In genomic region chr2:129245618-129246017, GRCm38 (mm10) we compare ENCODE assay signal across 13 mouse cellular contexts. TPM values are rescaled to one million over a fixed set of nuclear protein-coding genes. Genes with fewer than 3 reads are reported as not detected.
DNase-seq lines count a peak whose midpoint lies in the region; ATAC-seq lines count a peak whose summit lies in the region.
"Had no signal": no experiment of that assay in that cellular context is flagged by ENCODE, and none has a peak within 500 bp of the region (broad histone marks: within the 10 kb centered on the region; RNA-seq: fewer than 3 reads in every experiment).

No protein-coding gene starts in this region.

- no peaks in the 10 kb centered on the region for H3K36me3 ChIP-seq in kidney, embryonic 14.5 days (ENCODE audit: control insufficient read depth, insufficient read depth, low read length)
- H3K36me3 ChIP-seq in hindbrain, embryonic 12.5 days: no peaks in the 10 kb centered on the region
- H3K36me3 ChIP-seq in neural tube, embryonic 15.5 days: no peaks in the 10 kb centered on the region
- H3K36me3 ChIP-seq: limb, embryonic 15.5 days had no signal

- H3K4me2 ChIP-seq in kidney, embryonic 14.5 days (replicated peaks; ENCODE audit: low read depth, low read length): no peak overlapping the region
- H3K4me2 ChIP-seq in hindbrain, embryonic 12.5 days (replicated peaks): no peak overlapping the region
- H3K4me2 ChIP-seq in neural tube, embryonic 15.5 days: no peak overlapping the region
- H3K4me2 ChIP-seq: hindbrain, embryonic 14.5 days; limb, embryonic 15.5 days had no signal

- H3K9me3 ChIP-seq in kidney, embryonic 14.5 days (ENCODE audit: control insufficient read depth, low read length): no peaks in the 10 kb centered on the region
- H3K9me3 ChIP-seq in hindbrain, embryonic 12.5 days (replicated peaks): no peaks in the 10 kb centered on the region
- H3K9me3 ChIP-seq in neural tube, embryonic 15.5 days (replicated peaks): no peaks in the 10 kb centered on the region
- H3K9me3 ChIP-seq: limb, embryonic 15.5 days had no signal

- no peaks in the 10 kb centered on the region for H3K27me3 ChIP-seq in kidney, embryonic 14.5 days (ENCODE audit: control insufficient read depth, insufficient read depth, low read length)
- no peaks in the 10 kb centered on the region for H3K27me3 ChIP-seq in hindbrain, embryonic 12.5 days
- no peaks in the 10 kb centered on the region for H3K27me3 ChIP-seq in neural tube, embryonic 15.5 days (replicated peaks)
- H3K27me3 ChIP-seq: limb, embryonic 15.5 days had no signal

- no peak overlapping the region for H3K27ac ChIP-seq in kidney, embryonic 14.5 days (ENCODE audit: low read depth, low read length)
- no peak overlapping the region for H3K27ac ChIP-seq in hindbrain, embryonic 12.5 days
- H3K27ac ChIP-seq in neural tube, embryonic 15.5 days (replicated peaks): no peak overlapping the region
- H3K27ac ChIP-seq: hindbrain, embryonic 14.5 days; limb, embryonic 15.5 days; macrophage had no signal

- H3K4me3 ChIP-seq in kidney, embryonic 14.5 days (ENCODE audit: low read length): no peak overlapping the region
- no peak overlapping the region for H3K4me3 ChIP-seq in hindbrain, embryonic 12.5 days
- no peak overlapping the region for H3K4me3 ChIP-seq in neural tube, embryonic 15.5 days (replicated peaks)
- H3K4me3 ChIP-seq: limb, embryonic 15.5 days had no signal

- H3K4me1 ChIP-seq in kidney, embryonic 14.5 days (ENCODE audit: control insufficient read depth, insufficient read depth, low read length): peaks cover 11% of the 10 kb centered on the region; the same call in 1 of the 2 replicates
- peaks cover 7% of the 10 kb centered on the region; the same call in 1 of the 2 replicates for H3K4me1 ChIP-seq in hindbrain, embryonic 12.5 days
- no peaks in the 10 kb centered on the region for H3K4me1 ChIP-seq in neural tube, embryonic 15.5 days

- DNase-seq in kidney, adult 11 months: peak; percentile 51
- peak; percentile 34 for DNase-seq in MN1 (ENCODE audit: low spot score)
- peak; percentile 65 for DNase-seq in heart, postnatal 4 days
- DNase-seq in kidney, postnatal 36 days: peak; percentile 64 to 82
- DNase-seq: spleen, adult 18-20 months; thymus, postnatal 14 days had no signal

- no peak overlapping the region for H3K9ac ChIP-seq in kidney, embryonic 14.5 days (ENCODE audit: low read depth, low read length)
- no peak overlapping the region for H3K9ac ChIP-seq in hindbrain, embryonic 12.5 days
- no peak overlapping the region for H3K9ac ChIP-seq in neural tube, embryonic 15.5 days (replicated peaks)
- H3K9ac ChIP-seq: hindbrain, embryonic 14.5 days; limb, embryonic 15.5 days had no signal

- ATAC-seq in kidney, embryonic 14.5 days (ENCODE audit: low FRiP score, low TSS enrichment): no peak
- no peak for ATAC-seq in hindbrain, embryonic 12.5 days (ENCODE audit: low FRiP score)
- ATAC-seq in neural tube, embryonic 15.5 days (ENCODE audit: low FRiP score): no peak
- ATAC-seq in frontal cortex, adult (ENCODE audit: low TSS enrichment): no peak

- 38% methylated on average over 5 of the region's 5 CpGs for WGBS in kidney, embryonic 14.5 days
- 63% methylated on average over 5 of the region's 5 CpGs for WGBS in hindbrain, embryonic 12.5 days
- 68% methylated on average over 5 of the region's 5 CpGs for WGBS in neural tube, embryonic 15.5 days

RNA-seq across cellular contexts. Expression of gene Slc20a1, which starts 47.1 kb away (rescaled TPM):
- polyA plus RNA-seq in kidney, embryonic 14.5 days (2014; fragmentation: Nextera tagmentation; extraction: Ambion mirVana): 16.4 and 34.5 TPM in 2 replicates
- 10 to 100 TPM; 31.3 to 34.4 TPM for total RNA-seq in heart, postnatal 4 days (2021)
- polyA plus RNA-seq in hindbrain, embryonic 12.5 days (2016; fragmentation: Nextera tagmentation; extraction: Ambion mirVana): 49.3 and 53.1 TPM in 2 replicates
- polyA plus RNA-seq in neural tube, embryonic 15.5 days (2015; fragmentation: Nextera tagmentation; extraction: Ambion mirVana): 48.2 and 48.9 TPM in 2 replicates

RNA-seq across cellular contexts. Expression of gene Ckap2l, which starts 51.4 kb away (rescaled TPM):
- 53.5 and 67.7 TPM in 2 replicates for polyA plus RNA-seq in kidney, embryonic 14.5 days (2014; fragmentation: Nextera tagmentation; extraction: Ambion mirVana)
- total RNA-seq in heart, postnatal 4 days (2021): 10 to 100 TPM; 37.8 to 45.4 TPM
- 33.8 and 37.6 TPM in 2 replicates for polyA plus RNA-seq in hindbrain, embryonic 12.5 days (2016; fragmentation: Nextera tagmentation; extraction: Ambion mirVana)
- polyA plus RNA-seq in neural tube, embryonic 15.5 days (2015; fragmentation: Nextera tagmentation; extraction: Ambion mirVana): 5.8 and 14.6 TPM in 2 replicates
